Mouse (Mus musculus): Measurements from ENCODE around the gene Lrrc71. TPM values are rescaled to one million over a fixed set of nuclear protein-coding genes. Genes with fewer than 3 reads are reported as not detected.

Lrrc71 gene
- polyA plus RNA-seq (2015; fragmentation: Nextera tagmentation; extraction: Ambion mirVana): 0.36 and 0.48 TPM in 2 replicates

- no peaks in the 10 kb centered on the region for H3K9me3 ChIP-seq
- no peak within 1 kb of the TSS for H3K9ac ChIP-seq
- peak; percentile 48; the same call in 1 of the 2 replicates for ATAC-seq
- H3K4me1 ChIP-seq (replicated peaks): peaks cover 17% of the 10 kb centered on the region
- H3K36me3 ChIP-seq: peaks cover 11% of the 10 kb centered on the region; the same call in 1 of the 2 replicates
- WGBS: 39% methylated on average over 13 of the region's 13 CpGs
- no peak within 1 kb of the TSS for H3K4me3 ChIP-seq (replicated peaks)
- 0 out of 2 replicates have a peak within 1 kb of the TSS, but pooled peaks have one; percentile 4 for H3K4me2 ChIP-seq (replicated peaks)
- H3K27me3 ChIP-seq (replicated peaks): no peaks in the 10 kb centered on the region
- no peak within 1 kb of the TSS for H3K27ac ChIP-seq
Measured at GRCm38 (mm10) chr3:87748431-87748830, at the start of gene Lrrc71. Lrrc71 (minus strand) TSS chr3:87748625.

- Histone ChIP-seq H3K4me1 (replicated peaks) (peaks cover 25% of the 10 kb centered on the region), H3K27ac (no peak within 1 kb of the TSS), H3K9me3 (no peaks in the 10 kb centered on the region), H3K4me3 (replicated peaks) (peak within 1 kb of the TSS; percentile 34), H3K27me3 (replicated peaks) (peaks cover 90% of the 10 kb centered on the region), H3K9ac (peak within 1 kb of the TSS; percentile 33; the same call in 1 of the 2 replicates), H3K4me2 (replicated peaks) (peak within 1 kb of the TSS; percentile 79), H3K36me3 (no peaks in the 10 kb centered on the region)
- WGBS: 2% methylated on average over 29 of the region's 29 CpGs
- ATAC-seq: no peak
Measured at GRCm38 (mm10) chr3:87796736-87797334, 48.4 kb upstream of the Lrrc71 start, which contains the start of gene Insrr. Insrr (plus strand) TSS chr3:87796951.

- H3K9ac ChIP-seq: peak overlapping the region; percentile 34; the same call in 1 of the 2 replicates
- H3K27ac ChIP-seq: no peak overlapping the region
- peak overlapping the region; percentile 32 for H3K4me3 ChIP-seq (replicated peaks)
- H3K9me3 ChIP-seq: no peaks in the 10 kb centered on the region
- peak overlapping the region; percentile 58 for H3K4me2 ChIP-seq (replicated peaks)
- no peaks in the 10 kb centered on the region for H3K36me3 ChIP-seq
- peaks cover 25% of the 10 kb centered on the region for H3K4me1 ChIP-seq (replicated peaks)
- peaks cover 93% of the 10 kb centered on the region for H3K27me3 ChIP-seq (replicated peaks)
- 16% methylated on average over 33 of the region's 33 CpGs for WGBS
- peak; percentile 32; the same call in 1 of the 2 replicates for ATAC-seq
Measured at GRCm38 (mm10) chr3:87795336-87796277, 47.2 kb upstream of the Lrrc71 start.

- Histone ChIP-seq H3K9me3 (no peaks in the 10 kb centered on the region), H3K36me3 (no peaks in the 10 kb centered on the region), H3K4me2 (replicated peaks) (peak within 1 kb of the TSS; percentile 58), H3K27me3 (replicated peaks) (peaks cover 93% of the 10 kb centered on the region), H3K9ac (peak within 1 kb of the TSS; percentile 34; the same call in 1 of the 2 replicates), H3K4me3 (replicated peaks) (peak within 1 kb of the TSS; percentile 32), H3K27ac (no peak within 1 kb of the TSS), H3K4me1 (replicated peaks) (peaks cover 27% of the 10 kb centered on the region)
- peak; percentile 69 for ATAC-seq
- 1% methylated on average over 35 of the region's 47 CpGs for WGBS
Measured at GRCm38 (mm10) chr3:87794922-87795325, 46.5 kb upstream of the Lrrc71 start, which contains the start of gene Ntrk1. Ntrk1 (minus strand) TSS chr3:87795162.

GRCm38 (mm10) chr3:87789768-87790167, 41.3 kb upstream of the Lrrc71 start:
- Histone ChIP-seq H3K36me3 (no peaks in the 10 kb centered on the region), H3K4me2 (replicated peaks) (no peak overlapping the region), H3K9ac (0 out of 2 replicates have a peak overlapping the region, but pooled peaks have one; percentile 22), H3K9me3 (no peaks in the 10 kb centered on the region), H3K4me1 (replicated peaks) (peaks cover 20% of the 10 kb centered on the region), H3K4me3 (replicated peaks) (no peak overlapping the region), H3K27ac (no peak overlapping the region), H3K27me3 (replicated peaks) (peaks cover 48% of the 10 kb centered on the region)
- no peak for ATAC-seq
- 26% methylated on average over 5 of the region's 5 CpGs for WGBS

- H3K36me3 ChIP-seq: no peaks in the 10 kb centered on the region
- 9% methylated on average over 1 of the region's 1 CpGs for WGBS
- ATAC-seq: peak; percentile 39; the same call in 1 of the 2 replicates
- H3K27ac ChIP-seq: no peak overlapping the region
- no peak overlapping the region for H3K4me3 ChIP-seq (replicated peaks)
- no peaks in the 10 kb centered on the region for H3K9me3 ChIP-seq
- no peak overlapping the region for H3K4me2 ChIP-seq (replicated peaks)
- H3K27me3 ChIP-seq (replicated peaks): peaks cover 43% of the 10 kb centered on the region
- H3K9ac ChIP-seq: no peak overlapping the region
- H3K4me1 ChIP-seq (replicated peaks): peaks cover 18% of the 10 kb centered on the region
Measured at GRCm38 (mm10) chr3:87789248-87789647, 40.8 kb upstream of the Lrrc71 start.

- Histone ChIP-seq H3K27ac (no peak overlapping the region), H3K9me3 (no peaks in the 10 kb centered on the region), H3K9ac (no peak overlapping the region), H3K27me3 (replicated peaks) (peaks cover 13% of the 10 kb centered on the region; the same call in 1 of the 2 replicates), H3K4me2 (replicated peaks) (no peak overlapping the region), H3K4me1 (replicated peaks) (peaks cover 18% of the 10 kb centered on the region), H3K4me3 (replicated peaks) (no peak overlapping the region), H3K36me3 (no peaks in the 10 kb centered on the region)
- ATAC-seq: 0 out of 2 replicates have a peak, but pooled peaks have one; percentile 37
- 28% methylated on average over 6 of the region's 6 CpGs for WGBS
Measured at GRCm38 (mm10) chr3:87785626-87786214, 37.3 kb upstream of the Lrrc71 start.

GRCm38 (mm10) chr3:87785156-87785555, 36.7 kb upstream of the Lrrc71 start:
- ATAC-seq: no peak
- Histone ChIP-seq H3K36me3 (no peaks in the 10 kb centered on the region), H3K4me3 (replicated peaks) (no peak overlapping the region), H3K27ac (no peak overlapping the region), H3K4me2 (replicated peaks) (no peak overlapping the region), H3K27me3 (replicated peaks) (0 out of 2 replicates have a peak, but pooled peaks cover 10% of the 10 kb centered on the region), H3K4me1 (replicated peaks) (peaks cover 18% of the 10 kb centered on the region), H3K9me3 (no peaks in the 10 kb centered on the region), H3K9ac (no peak overlapping the region)
- WGBS: 68% methylated on average over 5 of the region's 5 CpGs

GRCm38 (mm10) chr3:87783282-87784023, 35.0 kb upstream of the Lrrc71 start:
- H3K9me3 ChIP-seq: no peaks in the 10 kb centered on the region
- peaks cover 12% of the 10 kb centered on the region for H3K4me1 ChIP-seq (replicated peaks)
- H3K27ac ChIP-seq: no peak overlapping the region
- no peak overlapping the region for H3K9ac ChIP-seq
- H3K4me2 ChIP-seq (replicated peaks): no peak overlapping the region
- no peak overlapping the region for H3K4me3 ChIP-seq (replicated peaks)
- no peak for ATAC-seq
- WGBS: 78% methylated on average over 24 of the region's 25 CpGs
- no peaks in the 10 kb centered on the region for H3K36me3 ChIP-seq
- H3K27me3 ChIP-seq (replicated peaks): peaks cover 11% of the 10 kb centered on the region

GRCm38 (mm10) chr3:87779086-87779485, 30.7 kb upstream of the Lrrc71 start:
- WGBS: 39% methylated on average over 2 of the region's 2 CpGs
- no peak overlapping the region for H3K9ac ChIP-seq
- no peak overlapping the region for H3K4me3 ChIP-seq (replicated peaks)
- H3K36me3 ChIP-seq: no peaks in the 10 kb centered on the region
- no peak overlapping the region for H3K27ac ChIP-seq
- H3K27me3 ChIP-seq (replicated peaks): peaks cover 11% of the 10 kb centered on the region
- H3K4me1 ChIP-seq (replicated peaks): peaks cover 4% of the 10 kb centered on the region; the same call in 1 of the 2 replicates
- H3K4me2 ChIP-seq (replicated peaks): no peak overlapping the region
- no peak for ATAC-seq
- no peaks in the 10 kb centered on the region for H3K9me3 ChIP-seq

GRCm38 (mm10) chr3:87778283-87778682, 29.9 kb upstream of the Lrrc71 start:
- WGBS: 57% methylated on average over 23 of the region's 23 CpGs
- H3K27me3 ChIP-seq (replicated peaks): peaks cover 11% of the 10 kb centered on the region
- H3K4me3 ChIP-seq (replicated peaks): no peak overlapping the region
- no peaks in the 10 kb centered on the region for H3K36me3 ChIP-seq
- no peaks in the 10 kb centered on the region for H3K9me3 ChIP-seq
- H3K9ac ChIP-seq: no peak overlapping the region
- peaks cover 4% of the 10 kb centered on the region; the same call in 1 of the 2 replicates for H3K4me1 ChIP-seq (replicated peaks)
- no peak for ATAC-seq
- no peak overlapping the region for H3K27ac ChIP-seq
- H3K4me2 ChIP-seq (replicated peaks): no peak overlapping the region

Measured in intestine, embryonic 15.5 days (tissue).